Mouse (Mus musculus) lung, adult 2 months (tissue): ENCODE results near the gene Calr3. TPM values are rescaled to one million over a fixed set of nuclear protein-coding genes. Genes with fewer than 3 reads are reported as not detected.

Experiments
- DNase-seq: peaks from one replicate; pipeline ENCODE4 v3.0.0; 2022
- H3K4me1 ChIP-seq: fragments of 200-500 bp; 2 replicates; pipeline ENCODE4 v1.6.1; 2011; ENCODE audit warnings: low read length; ENCODE audit not compliant: control insufficient read depth, insufficient read depth
- H3K4me3 ChIP-seq: fragments of 200-500 bp; replicated peaks from 2 replicates; pipeline ENCODE3; 2011; ENCODE audit warnings: low read depth, mild to moderate bottlenecking, control low read depth, low read length; ENCODE audit errors: extremely low read depth
- CTCF ChIP-seq: fragments of 200-500 bp; IDR thresholded peaks from 2 replicates; pipeline ENCODE4 v1.5.1; 2011; ENCODE audit warnings: mild to moderate bottlenecking, low read length, control low read depth; ENCODE audit not compliant: insufficient read depth
- POLR2A ChIP-seq: fragments of 200-500 bp; IDR thresholded peaks from 2 replicates; pipeline ENCODE4 v1.6.1; 2011; ENCODE audit warnings: low read depth, mild to moderate bottlenecking, control low read depth, low read length, borderline replicate concordance; ENCODE audit errors: extremely low read depth
- WGBS: fragments of 180-500 bp; shearing (Covaris S2); methylation state at CpG from one replicate; pipeline ENCODE4 v1.1.7; 2018; 5-methylcytosine and 5-hydroxymethylcytosine counted together
- polyA plus RNA-seq: library from polyadenylated mRNA; depleted of rRNA; stranded (reverse); fragments of >200 nt; gene quantifications from 2 replicates; pipeline ENCODE4 v1.2.3, GENCODE M21; 2012

Calr3 gene
- polyA plus RNA-seq, 1 experiment, result 0.49 TPM

- Histone ChIP-seq H3K4me1 (no peaks in the 10 kb centered on the region), H3K4me3 (peak overlapping the region; percentile 75)
- DNase-seq, result no peak
- WGBS, result 32% methylated on average over 6 of the region's 6 CpGs
- TF ChIP-seq CTCF (no peak), POLR2A (no peak)
Observed at GRCm38 (mm10) chr8:72443994-72444350, 302 bp upstream of the Calr3 start.

GRCm38 (mm10) chr8:72438248-72439015, 5.2 kb downstream of the Calr3 start:
- no peak overlapping the region for H3K4me3 ChIP-seq
- DNase-seq, result no peak
- H3K4me1 ChIP-seq, result no peaks in the 10 kb centered on the region
- WGBS, result 62% methylated on average over 8 of the region's 8 CpGs
- TF ChIP-seq CTCF (no peak), POLR2A (no peak)

GRCm38 (mm10) chr8:72434952-72435351, 8.7 kb downstream of the Calr3 start:
- TF ChIP-seq POLR2A, result no peak
- no peak for TF ChIP-seq CTCF
- no peaks in the 10 kb centered on the region for H3K4me1 ChIP-seq
- WGBS, result 7% methylated on average over 2 of the region's 2 CpGs
- no peak overlapping the region for H3K4me3 ChIP-seq
- no peak for DNase-seq

GRCm38 (mm10) chr8:72429676-72430075, 14.0 kb downstream of the Calr3 start:
- no peak for TF ChIP-seq POLR2A
- peak; percentile 59 for TF ChIP-seq CTCF
- Histone ChIP-seq H3K4me1 (no peaks in the 10 kb centered on the region), H3K4me3 (no peak overlapping the region)
- 50% methylated on average over 13 of the region's 13 CpGs for WGBS
- DNase-seq, result peak; percentile 35

GRCm38 (mm10) chr8:72422926-72423325, 20.7 kb downstream of the Calr3 start:
- Histone ChIP-seq H3K4me1 (peaks cover 4% of the 10 kb centered on the region), H3K4me3 (no peak overlapping the region)
- no peak for DNase-seq
- WGBS, result 42% methylated on average over 1 of the region's 1 CpGs
- TF ChIP-seq POLR2A, result no peak

GRCm38 (mm10) chr8:72421362-72422335, 22.0 kb downstream of the Calr3 start, which contains the start of gene Eps15l1:
TSS of gene Eps15l1 (minus strand) at chr8:72421460.
- TF ChIP-seq CTCF, result no peak
- TF ChIP-seq POLR2A, result peak; percentile 68; the same call in 1 of the 2 replicates
- Histone ChIP-seq H3K4me1 (peaks cover 4% of the 10 kb centered on the region), H3K4me3 (peak within 1 kb of the TSS; percentile 80)
- DNase-seq, result peak; percentile 98
- under 1% methylated on average over 48 of the region's 48 CpGs for WGBS

GRCm38 (mm10) chr8:72420571-72421361, 22.9 kb downstream of the Calr3 start:
- Histone ChIP-seq H3K4me1 (peaks cover 4% of the 10 kb centered on the region), H3K4me3 (peak overlapping the region; percentile 80)
- peak; percentile 34 for DNase-seq
- TF ChIP-seq POLR2A, result no peak
- no peak for TF ChIP-seq CTCF
- under 1% methylated on average over 63 of the region's 73 CpGs for WGBS

GRCm38 (mm10) chr8:72418073-72418472, 25.6 kb downstream of the Calr3 start:
- H3K4me3 ChIP-seq, result no peak overlapping the region

GRCm38 (mm10) chr8:72415252-72415651, 28.4 kb downstream of the Calr3 start:
- H3K4me3 ChIP-seq, result no peak overlapping the region
- H3K4me1 ChIP-seq, result peaks cover 6% of the 10 kb centered on the region
- TF ChIP-seq POLR2A (no peak), CTCF (no peak)
- 52% methylated on average over 2 of the region's 2 CpGs for WGBS
- no peak for DNase-seq

More at GRCm38 (mm10) chr8:72418073-72418472, 25.6 kb downstream of the Calr3 start:
- WGBS, result 79% methylated on average over 4 of the region's 4 CpGs
- no peak for DNase-seq
- TF ChIP-seq CTCF (no peak), POLR2A (no peak)
- peaks cover 10% of the 10 kb centered on the region for H3K4me1 ChIP-seq
